Mouse (Mus musculus) bone marrow macrophage, adult 2 months (primary cell): ENCODE measurements at regions not wholly inside any gene's neighbourhood (a gene's known extent, or its start where the extent isn't known, plus 50 kb on each side); places are given as distances from the start of the nearest gene placed in this dataset.

Experiments used
- CTCF ChIP-seq: IDR thresholded peaks from 2 replicates; pipeline ENCODE4 v1.5.1; 2012; ENCODE audit warnings: low read depth, mild to moderate bottlenecking, low read length, moderate library complexity
- POLR2A ChIP-seq: IDR thresholded peaks from 2 replicates; pipeline ENCODE4 v1.6.1; 2012; ENCODE audit warnings: mild to moderate bottlenecking, low read depth, low read length, borderline replicate concordance

DNA sequence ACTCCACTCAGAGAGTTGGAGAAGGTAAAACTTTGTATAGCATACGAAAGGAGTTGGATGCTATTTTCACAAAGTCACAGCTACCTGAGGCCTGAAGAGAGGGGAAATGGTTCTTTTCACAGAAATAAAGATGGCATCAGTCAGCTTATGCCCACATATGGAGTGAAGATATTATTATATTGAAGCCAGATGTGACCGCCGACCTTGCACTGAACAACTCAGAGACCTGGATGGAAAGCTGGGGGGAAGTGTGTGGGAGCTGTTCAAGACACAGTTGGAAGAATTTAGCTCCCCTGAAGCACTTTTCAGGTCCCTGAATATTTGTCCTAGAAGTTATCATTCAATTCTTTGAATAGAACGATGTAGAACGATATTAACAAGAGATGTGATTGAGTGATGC, 446.0 kb upstream of the Sphkap start:
- TF ChIP-seq CTCF (no peak), POLR2A (no peak)
